Mouse (Mus musculus) midbrain, embryonic 11.5 days (tissue): ENCODE results near the gene 1700003F12Rik. TPM values are rescaled to one million over a fixed set of nuclear protein-coding genes. Genes with fewer than 3 reads are reported as not detected.

Source experiments
- ATAC-seq: fragments of 200-750 bp; cut with Nextera tagmentation; 2 replicates; pipeline ENCODE4 v1.8.0; 2017; ENCODE audit warnings: moderate TSS enrichment, moderate library complexity; ENCODE audit not compliant: low FRiP score
- DNase-seq: peaks from one replicate; pipeline ENCODE4 v3.0.0; 2015; ENCODE audit warnings: low spot score; ENCODE audit errors: missing footprints
- H3K27ac ChIP-seq: fragments of 300-500 bp; sonication (generic); 2 replicates; pipeline ENCODE4 v1.5.1; 2014; ENCODE audit warnings: low read depth, low read length
- H3K27me3 ChIP-seq: fragments of 300-500 bp; sonication (generic); 2 replicates; pipeline ENCODE4 v1.6.1; 2014; ENCODE audit warnings: mild to moderate bottlenecking, low read length, moderate library complexity, mixed read lengths; ENCODE audit not compliant: control insufficient read depth, insufficient read depth
- H3K36me3 ChIP-seq: fragments of 300-500 bp; sonication (generic); 2 replicates; pipeline ENCODE4 v1.6.1; 2014; ENCODE audit warnings: mild to moderate bottlenecking, low read length, moderate library complexity, mixed read lengths; ENCODE audit not compliant: control insufficient read depth, insufficient read depth
- H3K4me1 ChIP-seq: fragments of 300-500 bp; sonication (generic); 2 replicates; pipeline ENCODE4 v1.6.1; 2014; ENCODE audit warnings: low read length; ENCODE audit not compliant: control insufficient read depth, insufficient read depth
- H3K4me2 ChIP-seq: fragments of 300-500 bp; sonication (generic); 2 replicates; pipeline ENCODE4 v1.6.1; 2014; ENCODE audit warnings: mild to moderate bottlenecking, moderate library complexity
- H3K4me3 ChIP-seq: fragments of 300-500 bp; sonication (generic); 2 replicates; pipeline ENCODE4 v1.5.1; 2014; ENCODE audit warnings: low read depth, low read length
- H3K9ac ChIP-seq: fragments of 300-500 bp; sonication (generic); 2 replicates; pipeline ENCODE4 v1.6.1; 2014; ENCODE audit warnings: low read length
- H3K9me3 ChIP-seq: fragments of 300-500 bp; sonication (generic); 2 replicates; pipeline ENCODE4 v1.6.1; 2016; ENCODE audit warnings: low read length; ENCODE audit not compliant: control insufficient read depth
- WGBS: fragments of 180-500 bp; shearing (Covaris S2); extraction: QIAGEN DNeasy Blood & Tissue Kit; methylation state at CpG from one replicate; pipeline ENCODE4 v1.1.7; 2014; 5-methylcytosine and 5-hydroxymethylcytosine counted together
- polyA plus RNA-seq: library from polyadenylated mRNA; unstranded; fragments of >200 nt; fragmentation: Nextera tagmentation; extraction: Ambion mirVana; gene quantifications from 2 replicates; pipeline ENCODE4 v1.2.1, GENCODE M21; 2014

Gene 1700003F12Rik
- polyA plus RNA-seq: 2.4 and 2.6 TPM in 2 replicates

DNA sequence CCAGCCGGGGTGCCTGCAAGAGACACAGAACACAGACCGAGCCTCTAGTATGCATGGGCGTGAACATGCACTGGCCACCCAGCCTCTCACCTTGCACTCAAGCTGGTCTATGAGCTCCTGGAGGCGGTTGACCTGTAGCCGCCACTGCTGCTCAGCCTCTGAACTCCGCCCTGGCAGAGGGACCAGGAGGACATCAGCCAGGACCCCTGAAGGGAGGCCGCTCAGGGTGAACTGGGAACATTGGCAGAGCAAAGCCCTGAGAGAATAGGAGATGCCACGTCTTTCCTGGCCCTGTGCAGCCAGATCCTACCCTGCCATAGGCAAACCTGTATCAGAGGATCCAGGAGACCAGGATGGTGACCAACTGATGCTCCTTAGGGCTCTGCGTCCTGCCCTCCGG lies at the start of gene 1700003F12Rik:
TSS of gene 1700003F12Rik (plus strand) at position 375 of the 400 bp plus-strand sequence.
- peaks cover 16% of the 10 kb centered on the region for H3K27me3 ChIP-seq
- H3K36me3 ChIP-seq: no peaks in the 10 kb centered on the region
- H3K4me3 ChIP-seq: no peak within 1 kb of the TSS
- 91% methylated on average over 10 of the region's 10 CpGs for WGBS
- no peak within 1 kb of the TSS for H3K4me2 ChIP-seq
- no peaks in the 10 kb centered on the region for H3K9me3 ChIP-seq
- no peak for DNase-seq
- H3K9ac ChIP-seq: no peak within 1 kb of the TSS
- no peak for ATAC-seq
- H3K4me1 ChIP-seq: peaks cover 10% of the 10 kb centered on the region
- no peak within 1 kb of the TSS for H3K27ac ChIP-seq

- Histone ChIP-seq H3K4me1 (no peaks in the 10 kb centered on the region), H3K27me3 (no peaks in the 10 kb centered on the region), H3K4me2 (no peak overlapping the region), H3K9ac (no peak overlapping the region), H3K9me3 (no peaks in the 10 kb centered on the region), H3K36me3 (peaks cover 4% of the 10 kb centered on the region; the same call in 1 of the 2 replicates), H3K27ac (no peak overlapping the region), H3K4me3 (no peak overlapping the region)
- ATAC-seq: no peak
- no peak for DNase-seq
- WGBS: 87% methylated on average over 5 of the region's 5 CpGs
These were observed 48.3 kb upstream of the 1700003F12Rik start for GRCm38 (mm10) chr2:154498571-154498970.

- Histone ChIP-seq H3K4me2 (no peak overlapping the region), H3K27ac (no peak overlapping the region), H3K4me1 (no peaks in the 10 kb centered on the region), H3K9me3 (no peaks in the 10 kb centered on the region), H3K9ac (no peak overlapping the region), H3K36me3 (peaks cover 4% of the 10 kb centered on the region; the same call in 1 of the 2 replicates), H3K27me3 (no peaks in the 10 kb centered on the region), H3K4me3 (no peak overlapping the region)
- ATAC-seq (no peak), DNase-seq (no peak)
- 88% methylated on average over 2 of the region's 2 CpGs for WGBS
These were observed 47.1 kb upstream of the 1700003F12Rik start for GRCm38 (mm10) chr2:154499717-154500247.

- Histone ChIP-seq H3K9ac (no peak overlapping the region), H3K27me3 (no peaks in the 10 kb centered on the region), H3K27ac (no peak overlapping the region), H3K4me1 (no peaks in the 10 kb centered on the region), H3K9me3 (no peaks in the 10 kb centered on the region), H3K4me3 (no peak overlapping the region), H3K36me3 (peaks cover 4% of the 10 kb centered on the region; the same call in 1 of the 2 replicates), H3K4me2 (no peak overlapping the region)
- 92% methylated on average over 3 of the region's 3 CpGs for WGBS
- DNase-seq (no peak), ATAC-seq (no peak)
These were observed 46.1 kb upstream of the 1700003F12Rik start for GRCm38 (mm10) chr2:154500758-154501157.

DNA sequence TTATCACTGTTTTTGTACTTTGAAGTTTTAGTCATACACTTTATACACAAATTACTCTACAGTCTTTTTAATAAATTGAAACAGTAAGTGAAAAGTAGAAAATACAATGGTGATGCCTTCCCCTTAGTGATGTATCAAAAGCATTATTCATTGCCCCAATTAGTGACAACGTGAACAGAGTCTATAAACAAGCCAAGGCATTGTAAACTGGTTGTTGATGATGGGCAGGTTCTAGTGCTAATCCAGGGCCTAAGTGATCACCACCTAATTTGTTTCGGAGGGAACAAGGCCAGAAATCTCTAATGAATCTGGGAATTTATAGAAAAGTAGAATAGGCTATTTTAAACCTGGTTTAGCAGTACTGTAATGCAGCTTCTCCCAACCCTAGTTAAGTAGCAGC lies 39.8 kb upstream of the 1700003F12Rik start:
- H3K4me1 ChIP-seq: no peaks in the 10 kb centered on the region
- H3K4me2 ChIP-seq: no peak overlapping the region
- H3K4me3 ChIP-seq: no peak overlapping the region
- no peak for ATAC-seq
- H3K9me3 ChIP-seq: no peaks in the 10 kb centered on the region
- no peak for DNase-seq
- WGBS: 87% methylated on average over 2 of the region's 2 CpGs
- H3K27ac ChIP-seq: no peak overlapping the region
- H3K9ac ChIP-seq: no peak overlapping the region
- no peaks in the 10 kb centered on the region; the same call in 1 of the 2 replicates for H3K36me3 ChIP-seq
- H3K27me3 ChIP-seq: no peaks in the 10 kb centered on the region

- Histone ChIP-seq H3K4me3 (no peak overlapping the region), H3K9ac (no peak overlapping the region), H3K27me3 (no peaks in the 10 kb centered on the region), H3K9me3 (no peaks in the 10 kb centered on the region), H3K36me3 (no peaks in the 10 kb centered on the region; the same call in 1 of the 2 replicates), H3K27ac (no peak overlapping the region), H3K4me1 (no peaks in the 10 kb centered on the region), H3K4me2 (no peak overlapping the region)
- no peak for DNase-seq
- ATAC-seq: no peak
- WGBS: 79% methylated on average over 9 of the region's 9 CpGs
These were observed 39.2 kb upstream of the 1700003F12Rik start for GRCm38 (mm10) chr2:154507566-154508283.

DNA sequence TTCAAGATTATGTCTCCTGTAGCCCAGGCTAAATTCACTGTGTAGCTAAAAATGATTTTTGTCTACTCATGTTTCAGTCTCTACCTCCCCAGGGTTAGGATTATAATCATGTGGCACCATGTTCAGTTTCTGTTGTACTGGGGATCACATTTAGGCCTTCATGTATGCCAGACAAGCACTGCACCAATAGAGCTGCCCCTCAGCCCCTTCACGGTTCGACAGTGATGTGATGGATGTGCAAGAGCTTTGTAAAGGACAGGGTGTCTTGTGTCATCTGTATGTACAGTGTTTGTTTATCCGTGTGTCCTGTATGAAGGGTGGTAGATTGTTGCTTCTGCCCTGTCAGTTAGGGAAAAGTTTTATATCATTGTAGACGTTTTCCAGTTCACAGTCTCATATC lies 38.4 kb upstream of the 1700003F12Rik start:
- Histone ChIP-seq H3K4me1 (no peaks in the 10 kb centered on the region), H3K36me3 (no peaks in the 10 kb centered on the region; the same call in 1 of the 2 replicates), H3K27me3 (no peaks in the 10 kb centered on the region), H3K9me3 (no peaks in the 10 kb centered on the region), H3K27ac (no peak overlapping the region), H3K9ac (no peak overlapping the region), H3K4me2 (no peak overlapping the region), H3K4me3 (no peak overlapping the region)
- DNase-seq: no peak
- WGBS: 87% methylated on average over 4 of the region's 4 CpGs
- no peak for ATAC-seq

DNA sequence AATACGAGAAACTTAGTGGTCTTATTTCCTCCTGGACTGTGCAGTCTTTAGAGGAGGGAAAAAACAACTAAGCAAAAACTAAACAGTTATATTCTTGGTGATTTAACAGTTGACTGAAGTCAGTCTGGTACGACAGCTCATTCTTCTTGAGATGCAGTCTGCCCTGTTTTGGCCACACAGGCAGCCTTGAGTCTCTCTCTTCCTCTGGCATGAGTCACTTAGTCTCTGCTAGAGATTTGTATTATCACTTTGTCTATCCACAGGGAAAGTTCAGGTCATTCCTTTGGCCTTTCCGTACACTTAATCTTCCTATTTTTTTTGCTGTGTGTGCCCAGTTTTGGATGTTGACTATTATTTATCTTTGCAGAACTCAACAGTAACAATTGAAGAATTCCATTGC lies 36.7 kb upstream of the 1700003F12Rik start:
- Histone ChIP-seq H3K4me1 (no peaks in the 10 kb centered on the region), H3K4me3 (no peak overlapping the region), H3K9ac (no peak overlapping the region), H3K9me3 (no peaks in the 10 kb centered on the region), H3K4me2 (no peak overlapping the region), H3K36me3 (no peaks in the 10 kb centered on the region; the same call in 1 of the 2 replicates), H3K27ac (no peak overlapping the region), H3K27me3 (no peaks in the 10 kb centered on the region)
- DNase-seq: no peak
- ATAC-seq: no peak
- WGBS: 88% methylated on average over 3 of the region's 3 CpGs

DNA sequence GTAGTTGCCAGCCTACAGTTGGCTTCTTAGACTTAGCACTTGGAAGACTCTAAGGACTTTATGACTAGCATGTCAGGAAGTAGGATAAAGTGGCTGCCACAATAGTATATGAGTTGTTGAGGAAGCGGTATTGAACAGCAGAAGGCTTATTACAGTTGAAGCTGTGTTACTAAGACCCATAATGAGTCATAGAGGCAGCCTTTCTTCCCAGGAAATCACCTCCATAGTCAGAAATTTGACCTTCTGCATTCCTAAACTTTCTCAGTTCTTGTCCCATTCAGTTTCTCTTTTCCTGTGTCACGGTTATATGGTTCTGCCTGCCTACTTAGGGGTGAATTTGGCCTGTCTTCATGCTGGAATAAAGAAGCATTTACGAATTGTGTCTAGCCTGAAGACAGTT lies 29.9 kb upstream of the 1700003F12Rik start:
- Histone ChIP-seq H3K4me2 (no peak overlapping the region), H3K9ac (no peak overlapping the region), H3K9me3 (no peaks in the 10 kb centered on the region), H3K27ac (no peak overlapping the region), H3K27me3 (no peaks in the 10 kb centered on the region), H3K36me3 (peaks cover 3% of the 10 kb centered on the region; the same call in 1 of the 2 replicates), H3K4me3 (no peak overlapping the region), H3K4me1 (no peaks in the 10 kb centered on the region)
- WGBS: 87% methylated on average over 3 of the region's 3 CpGs
- no peak for DNase-seq
- ATAC-seq: no peak
